Mouse (Mus musculus) kidney, adult 2 months (tissue): ENCODE data around the gene A530016L24Rik. TPM values are rescaled to one million over a fixed set of nuclear protein-coding genes. Genes with fewer than 3 reads are reported as not detected.

Experiments used
- DNase-seq: peaks from one replicate; pipeline ENCODE4 v3.0.0; 2021
- H3K27ac ChIP-seq: fragments of 200-500 bp; 2 replicates; pipeline ENCODE4 v1.5.1; 2012; ENCODE audit warnings: low read depth, low read length, control low read depth, inconsistent platforms; ENCODE audit not compliant: insufficient read depth
- H3K27me3 ChIP-seq: fragments of 200-500 bp; replicated peaks from 2 replicates; pipeline ENCODE4 v1.6.1; 2012; ENCODE audit warnings: mild to moderate bottlenecking, moderate library complexity, low read length, inconsistent platforms; ENCODE audit not compliant: control insufficient read depth, insufficient read depth
- H3K36me3 ChIP-seq: fragments of 200-500 bp; 2 replicates; pipeline ENCODE4 v1.6.1; 2012; ENCODE audit warnings: mild to moderate bottlenecking, moderate library complexity, low read length, inconsistent platforms; ENCODE audit not compliant: control insufficient read depth, insufficient read depth
- H3K4me1 ChIP-seq: fragments of 200-500 bp; 2 replicates; pipeline ENCODE4 v1.6.1; 2011; ENCODE audit warnings: low read length; ENCODE audit not compliant: control insufficient read depth, insufficient read depth
- H3K4me3 ChIP-seq: fragments of 200-500 bp; 2 replicates; pipeline ENCODE4 v1.5.1; 2011; ENCODE audit warnings: mild to moderate bottlenecking, low read depth, low read length, control low read depth; ENCODE audit not compliant: insufficient read depth
- CTCF ChIP-seq: fragments of 200-500 bp; conservative IDR thresholded peaks from 2 replicates; pipeline ENCODE4 v1.5.1; 2011; ENCODE audit warnings: low read depth, mild to moderate bottlenecking, control low read depth, low read length, moderate library complexity, mixed read lengths; ENCODE audit not compliant: insufficient read depth, insufficient read length
- POLR2A ChIP-seq: fragments of 200-500 bp; IDR thresholded peaks from one replicate; pipeline ENCODE4 v1.6.1; 2011; ENCODE audit warnings: low read depth, low read length, control low read depth
- WGBS: fragments of 180-500 bp; shearing (Covaris S2); methylation state at CpG from one replicate; pipeline ENCODE4 v1.1.7; 2018; 5-methylcytosine and 5-hydroxymethylcytosine counted together
- polyA plus RNA-seq: library from polyadenylated mRNA; depleted of rRNA; stranded (reverse); fragments of >200 nt; gene quantifications from 2 replicates; pipeline ENCODE4 v1.2.3, GENCODE M21; 2012

A530016L24Rik gene
- polyA plus RNA-seq, 1 experiment: 11.4 TPM

GRCm38 (mm10) chr12:112539466-112539965 is 50.3 kb downstream of the A530016L24Rik start:
- WGBS: 91% methylated on average over 7 of the region's 7 CpGs
- no peak for DNase-seq
- H3K27ac ChIP-seq: no peak overlapping the region
- no peak overlapping the region for H3K4me3 ChIP-seq
- H3K4me1 ChIP-seq: peaks cover 3% of the 10 kb centered on the region; the same call in 1 of the 2 replicates
- H3K27me3 ChIP-seq: no peaks in the 10 kb centered on the region
- no peaks in the 10 kb centered on the region for H3K36me3 ChIP-seq
- TF ChIP-seq CTCF (no peak), POLR2A (no peak)

GRCm38 (mm10) chr12:112540321-112540720 is 51.1 kb downstream of the A530016L24Rik start:
- Histone ChIP-seq H3K36me3 (no peaks in the 10 kb centered on the region), H3K4me1 (peaks cover 3% of the 10 kb centered on the region; the same call in 1 of the 2 replicates), H3K4me3 (no peak overlapping the region), H3K27ac (no peak overlapping the region), H3K27me3 (no peaks in the 10 kb centered on the region)
- TF ChIP-seq POLR2A: no peak
- TF ChIP-seq CTCF: no peak
- WGBS: 94% methylated on average over 12 of the region's 12 CpGs
- no peak for DNase-seq

- TF ChIP-seq POLR2A: no peak
- no peak for TF ChIP-seq CTCF
- Histone ChIP-seq H3K27ac (no peak overlapping the region; the same call in 1 of the 2 replicates), H3K27me3 (no peaks in the 10 kb centered on the region), H3K36me3 (no peaks in the 10 kb centered on the region), H3K4me3 (no peak overlapping the region), H3K4me1 (peaks cover 3% of the 10 kb centered on the region; the same call in 1 of the 2 replicates)
- DNase-seq: no peak
- 74% methylated on average over 8 of the region's 8 CpGs for WGBS
Measured at GRCm38 (mm10) chr12:112541483-112542091, 52.3 kb downstream of the A530016L24Rik start.

GRCm38 (mm10) chr12:112542257-112542919 is 53.1 kb downstream of the A530016L24Rik start:
- WGBS: 45% methylated on average over 13 of the region's 13 CpGs
- TF ChIP-seq POLR2A (no peak), CTCF (no peak)
- H3K27ac ChIP-seq: peak overlapping the region; percentile 42; the same call in 1 of the 2 replicates
- peak overlapping the region; percentile 14; the same call in 1 of the 2 replicates for H3K4me3 ChIP-seq
- H3K27me3 ChIP-seq: no peaks in the 10 kb centered on the region
- no peaks in the 10 kb centered on the region for H3K36me3 ChIP-seq
- DNase-seq: peak; percentile 54
- peaks cover 3% of the 10 kb centered on the region; the same call in 1 of the 2 replicates for H3K4me1 ChIP-seq

- 1% methylated on average over 11 of the region's 11 CpGs for WGBS
- TF ChIP-seq CTCF: peak; percentile 90
- no peak for TF ChIP-seq POLR2A
- Histone ChIP-seq H3K36me3 (no peaks in the 10 kb centered on the region), H3K27ac (peak overlapping the region; percentile 42; the same call in 1 of the 2 replicates), H3K27me3 (no peaks in the 10 kb centered on the region), H3K4me1 (peaks cover 3% of the 10 kb centered on the region; the same call in 1 of the 2 replicates), H3K4me3 (peak overlapping the region; percentile 14; the same call in 1 of the 2 replicates)
- peak; percentile 90 for DNase-seq
Measured at GRCm38 (mm10) chr12:112542920-112543300, 53.7 kb downstream of the A530016L24Rik start.

GRCm38 (mm10) chr12:112543941-112544340 is 54.7 kb downstream of the A530016L24Rik start:
- DNase-seq: no peak
- Histone ChIP-seq H3K27ac (no peak overlapping the region), H3K36me3 (no peaks in the 10 kb centered on the region), H3K4me1 (peaks cover 3% of the 10 kb centered on the region; the same call in 1 of the 2 replicates), H3K27me3 (no peaks in the 10 kb centered on the region), H3K4me3 (no peak overlapping the region)
- 71% methylated on average over 9 of the region's 9 CpGs for WGBS
- TF ChIP-seq CTCF (no peak), POLR2A (no peak)

- Histone ChIP-seq H3K4me1 (peaks cover 3% of the 10 kb centered on the region; the same call in 1 of the 2 replicates), H3K4me3 (no peak overlapping the region), H3K36me3 (no peaks in the 10 kb centered on the region), H3K27me3 (no peaks in the 10 kb centered on the region), H3K27ac (no peak overlapping the region)
- no peak for DNase-seq
- TF ChIP-seq POLR2A: no peak
- TF ChIP-seq CTCF: no peak
- 64% methylated on average over 12 of the region's 12 CpGs for WGBS
Measured at GRCm38 (mm10) chr12:112544946-112545701, 55.9 kb downstream of the A530016L24Rik start.
